Mouse (Mus musculus) ES-E14 (cell line): Measurements from ENCODE around the gene Lemd1. TPM values are rescaled to one million over a fixed set of nuclear protein-coding genes. Genes with fewer than 3 reads are reported as not detected.

Source experiments
- DNase-seq: peaks from one replicate; pipeline ENCODE4 v3.0.0-alpha.2; 2013; ENCODE audit warnings: low read depth, low spot score
- H3K27ac ChIP-seq: 2 replicates; pipeline ENCODE4 v1.5.1; 2012; ENCODE audit warnings: low read depth, mild to moderate bottlenecking, low read length, moderate library complexity, mixed read lengths; ENCODE audit not compliant: poor library complexity, insufficient read depth, severe bottlenecking
- H3K36me3 ChIP-seq: 2 replicates; pipeline ENCODE4 v1.6.1; 2012; ENCODE audit warnings: mild to moderate bottlenecking, low read length, moderate library complexity, mixed read lengths; ENCODE audit not compliant: control insufficient read depth, poor library complexity, insufficient read depth, severe bottlenecking
- H3K4me1 ChIP-seq, 2 experiments: fragments of 150-350 bp in 1 of 2; sonication (generic) in 1 of 2; 2 replicates each; pipeline ENCODE4 v1.6.1; 2012; ENCODE audit warnings: low read length in 2 of 2, mild to moderate bottlenecking in 1 of 2, mixed read lengths in 1 of 2; ENCODE audit not compliant: control insufficient read depth in 2 of 2, insufficient read depth in 2 of 2, poor library complexity in 1 of 2
- H3K4me3 ChIP-seq, 2 experiments: fragments of 150-350 bp in 1 of 2; sonication (generic) in 1 of 2; 2 replicates each; pipeline ENCODE4 v1.5.1; 2012; ENCODE audit warnings: low read length in 2 of 2, low read depth in 1 of 2, mild to moderate bottlenecking in 1 of 2, mixed read lengths in 1 of 2; ENCODE audit not compliant: insufficient read depth in 1 of 2, poor library complexity in 1 of 2, severe bottlenecking in 1 of 2
- H3K9ac ChIP-seq: 2 replicates; pipeline ENCODE4 v1.6.1; 2012; ENCODE audit warnings: low read depth, mild to moderate bottlenecking, low read length, mixed read lengths; ENCODE audit not compliant: poor library complexity, insufficient read depth, severe bottlenecking
- H3K9me3 ChIP-seq: fragments of 150-350 bp; sonication (generic); 2 replicates; pipeline ENCODE4 v1.6.1; 2012; ENCODE audit warnings: low read depth, mild to moderate bottlenecking, low read length; ENCODE audit not compliant: control insufficient read depth, insufficient read depth
- CHD2 ChIP-seq: IDR thresholded peaks from 2 replicates; pipeline ENCODE4 v1.6.1; 2014; ENCODE audit warnings: mild to moderate bottlenecking, low read depth, low read length, inconsistent platforms
- HCFC1 ChIP-seq: IDR thresholded peaks from 2 replicates; pipeline ENCODE4 v1.6.1; 2012; ENCODE audit warnings: low read length, inconsistent platforms, borderline replicate concordance; ENCODE audit not compliant: insufficient read depth
- MAFK ChIP-seq: IDR thresholded peaks from 2 replicates; pipeline ENCODE4 v1.6.1; 2014; ENCODE audit warnings: mild to moderate bottlenecking, low read depth, low read length, inconsistent platforms; ENCODE audit not compliant: insufficient read depth
- ZC3H11A ChIP-seq: IDR thresholded peaks from 2 replicates; pipeline ENCODE4 v1.6.1; 2012; ENCODE audit warnings: low read depth, mild to moderate bottlenecking, inconsistent platforms, low read length, borderline replicate concordance
- ZNF384 ChIP-seq: IDR thresholded peaks from 2 replicates; pipeline ENCODE4 v1.6.1; 2012; ENCODE audit warnings: low read depth, low read length, inconsistent platforms
- in situ Hi-C, 2 experiments: fragments of 600-800 bp; cut with MboI; formaldehyde crosslinking; loops; one replicate each; pipeline ENCODE4 v1.15.1; 2025; ENCODE audit warnings: low sequenced_read_pairs in 2 of 2, inconsistent platforms in 1 of 2; ENCODE audit not compliant: unreplicated experiment in 2 of 2
- total RNA-seq: library from RNA; depleted of rRNA; stranded (reverse); fragments of 300-350 nt; gene quantifications from 2 replicates; pipeline ENCODE4 v1.2.3, GENCODE M21; 2012

Lemd1 gene
- total RNA-seq, 1 experiment, result 3.9 TPM

DNA sequence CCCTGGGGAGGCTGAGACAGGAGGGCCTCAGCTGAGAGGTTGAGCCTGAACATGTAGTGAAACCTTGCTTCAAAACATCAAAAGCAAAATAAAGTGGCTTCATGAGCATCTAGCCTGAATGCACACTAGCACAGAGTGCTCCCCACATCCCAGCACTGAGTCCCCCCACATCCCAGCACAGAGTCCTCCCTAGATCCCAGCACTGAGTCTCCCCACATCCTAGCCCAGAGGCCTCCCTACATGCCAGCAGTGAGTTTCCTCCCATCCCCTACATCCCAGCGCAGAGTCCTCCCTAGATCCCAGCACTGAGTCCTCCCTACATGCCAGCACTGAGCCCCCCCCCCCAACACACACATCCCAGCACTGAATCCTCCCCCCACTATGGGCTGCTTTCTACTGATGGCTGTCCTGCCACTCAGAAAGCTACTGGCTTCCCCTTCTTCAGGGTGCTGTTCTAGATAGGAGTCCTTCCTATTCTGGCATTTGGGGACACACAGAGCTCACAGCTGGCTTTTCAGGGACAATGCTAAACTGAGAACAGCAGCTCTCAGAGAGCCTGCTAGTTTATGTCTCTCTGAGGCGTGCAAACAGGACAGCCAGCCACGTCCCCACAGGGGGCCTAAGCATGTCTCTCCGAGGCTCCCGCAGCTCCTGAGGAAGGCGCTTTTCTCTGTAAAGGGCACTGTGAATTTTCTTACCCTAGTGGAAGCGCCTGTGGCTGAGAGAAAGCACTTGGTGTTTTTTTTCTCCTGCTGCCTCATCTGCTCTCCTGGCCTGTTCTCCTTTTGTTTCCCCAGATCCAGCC is 40.4 kb downstream of the Lemd1 start:
- Histone ChIP-seq H3K4me3 (no peak overlapping the region), H3K4me1 (peaks cover 0 to 8% of the 10 kb centered on the region in 2 experiments; a peak in 1 of 4 replicates), H3K36me3 (no peaks in the 10 kb centered on the region), H3K9ac (no peak overlapping the region), H3K9me3 (no peaks in the 10 kb centered on the region), H3K27ac (no peak overlapping the region)
- in situ Hi-C loops, result loop anchor here in 1 of 2 experiments (10.0 kb wide), 1 partner anchor 67 kb away; no protein-coding TSS in a partner anchor
- TF ChIP-seq ZNF384 (no peak), MAFK (no peak), CHD2 (no peak), ZC3H11A (no peak), HCFC1 (no peak)
- DNase-seq, result no peak

DNA sequence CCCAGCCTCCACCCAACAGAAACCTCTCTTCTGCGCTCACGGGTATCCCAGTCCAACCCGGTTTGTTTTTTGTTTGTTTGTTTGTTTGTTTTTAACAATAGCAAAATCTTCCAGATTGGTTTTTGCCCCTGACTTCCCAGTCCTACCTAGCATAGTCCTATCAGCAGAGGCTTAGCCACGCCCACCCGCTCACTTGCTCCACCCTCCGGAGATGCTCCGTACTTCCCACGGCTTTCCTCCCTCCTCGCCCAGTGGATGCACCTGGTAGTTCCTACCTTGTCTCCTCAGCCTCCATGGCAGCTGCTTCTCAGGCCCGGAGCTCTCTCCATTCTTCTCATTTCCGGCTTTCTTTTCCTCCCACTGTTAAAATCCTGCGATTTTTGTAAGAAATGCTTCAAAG is 42.3 kb downstream of the Lemd1 start:
- no peak overlapping the region for H3K27ac ChIP-seq
- no peak overlapping the region for H3K4me3 ChIP-seq
- DNase-seq, result peak; percentile 89
- in situ Hi-C loops, result loop anchor here in 1 of 2 experiments (10.0 kb wide), 1 partner anchor 69 kb away; no protein-coding TSS in a partner anchor
- peaks cover 0 to 10% of the 10 kb centered on the region in 2 experiments; a peak in 1 of 4 replicates for H3K4me1 ChIP-seq
- TF ChIP-seq MAFK, result no peak
- TF ChIP-seq CHD2, result no peak
- no peak for TF ChIP-seq ZNF384
- TF ChIP-seq ZC3H11A, result no peak
- TF ChIP-seq HCFC1, result no peak
- no peaks in the 10 kb centered on the region for H3K9me3 ChIP-seq
- no peaks in the 10 kb centered on the region for H3K36me3 ChIP-seq
- no peak overlapping the region for H3K9ac ChIP-seq

DNA sequence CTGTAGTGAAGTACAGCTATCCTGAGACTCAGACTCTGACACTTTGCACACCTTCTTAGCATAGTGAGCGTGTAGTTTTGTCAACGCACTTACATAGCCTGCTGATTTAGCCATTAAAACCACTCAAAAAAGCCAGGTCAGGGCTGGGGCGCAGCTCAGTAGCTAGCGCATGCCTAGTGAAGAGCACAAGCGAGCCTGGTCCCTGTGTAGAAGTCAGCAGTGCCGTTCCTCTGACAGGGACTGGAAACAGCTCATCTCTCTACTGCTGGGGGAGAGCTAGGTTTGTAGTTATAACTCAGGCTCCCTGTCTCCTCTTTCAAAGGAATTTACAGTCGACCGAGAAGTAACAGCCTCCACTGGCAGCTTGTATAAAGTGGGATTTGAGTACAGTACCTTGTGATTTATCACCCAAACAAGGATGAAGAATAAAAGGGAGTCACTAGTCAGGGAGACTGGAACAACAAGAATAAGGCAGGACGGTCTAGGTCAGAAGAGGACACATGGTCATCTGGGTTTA is 43.6 kb downstream of the Lemd1 start:
- H3K9ac ChIP-seq, result no peak overlapping the region
- in situ Hi-C loops, result loop anchor here in 1 of 2 experiments (10.0 kb wide), 1 partner anchor 70 kb away; no protein-coding TSS in a partner anchor
- TF ChIP-seq HCFC1 (no peak), CHD2 (no peak), MAFK (no peak), ZNF384 (no peak), ZC3H11A (no peak)

GRCm38 (mm10) chr1:132237585-132238159 is 46.4 kb downstream of the Lemd1 start:
- H3K9ac ChIP-seq, result no peak overlapping the region
- no peak overlapping the region; the same call in 1 of the 2 replicates for H3K27ac ChIP-seq
- in situ Hi-C loops, result loop anchor here in 1 of 2 experiments (10.0 kb wide), 1 partner anchor 73 kb away; no protein-coding TSS in a partner anchor
- TF ChIP-seq MAFK (no peak), ZNF384 (peak; percentile 51; the same call in 1 of the 2 replicates), ZC3H11A (0 out of 2 replicates have a peak, but pooled peaks have one; percentile 52), HCFC1 (no peak)
- H3K36me3 ChIP-seq, result no peaks in the 10 kb centered on the region
- DNase-seq, result peak; percentile 85
- H3K4me3 ChIP-seq, result no peak overlapping the region
- H3K9me3 ChIP-seq, result no peaks in the 10 kb centered on the region
- peaks cover 0 to 10% of the 10 kb centered on the region in 2 experiments; a peak in 1 of 4 replicates for H3K4me1 ChIP-seq

More for the DNA sequence above, 43.6 kb downstream of the Lemd1 start:
- Histone ChIP-seq H3K27ac (no peak overlapping the region), H3K4me3 (no peak overlapping the region), H3K4me1 (peaks cover 0 to 16% of the 10 kb centered on the region in 2 experiments; a peak in 1 of 4 replicates), H3K36me3 (no peaks in the 10 kb centered on the region), H3K9me3 (no peaks in the 10 kb centered on the region)
- DNase-seq, result no peak
